Mouse (Mus musculus): Measurements from ENCODE around the gene Ebi3. TPM values are rescaled to one million over a fixed set of nuclear protein-coding genes. Genes with fewer than 3 reads are reported as not detected.
"Not testable (repeated sequence)": the region's sequence is repeated elsewhere in the genome, so short reads cannot be mapped to it uniquely, and the experiment has no call there.

The Ebi3 gene
- 5.4 and 6.8 TPM in 2 replicates for total RNA-seq (2015; ENCODE audit: low replicate concordance)
- total RNA-seq (2017; ENCODE audit: low replicate concordance): 4.0 and 16.4 TPM in 2 replicates

DNA sequence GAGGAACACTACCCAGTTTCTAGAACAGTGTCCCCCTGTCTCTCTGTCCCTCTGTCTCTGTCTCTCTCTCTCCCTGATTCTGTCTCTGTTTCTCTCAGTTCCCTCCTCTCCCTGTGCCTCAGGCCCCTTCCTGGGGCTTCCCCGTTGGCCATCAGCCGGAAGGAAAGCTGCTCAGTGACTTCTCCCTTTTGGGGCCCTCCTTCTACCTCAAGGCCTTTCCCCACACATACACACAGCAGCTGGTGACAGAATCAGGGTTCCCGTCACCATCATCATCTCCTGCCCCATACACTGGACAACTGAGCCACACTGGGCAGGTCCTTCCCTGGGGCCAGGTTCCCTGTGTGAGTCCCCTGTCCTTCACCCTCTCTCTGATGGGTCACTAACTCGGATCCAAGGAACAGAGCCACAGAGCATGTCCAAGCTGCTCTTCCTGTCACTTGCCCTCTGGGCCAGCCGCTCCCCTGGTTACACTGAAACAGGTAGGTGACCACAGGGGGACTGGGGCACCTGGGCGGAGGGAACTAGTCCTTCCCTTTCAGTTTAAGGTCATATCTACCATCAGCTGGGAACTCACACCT is at the start of gene Ebi3:
Gene Ebi3 (plus strand): TSS at position 194 of the 581 bp plus-strand sequence.
- no peak for ATAC-seq (replicated peaks; ENCODE audit: low FRiP score, poor library complexity, severe bottlenecking)

DNA sequence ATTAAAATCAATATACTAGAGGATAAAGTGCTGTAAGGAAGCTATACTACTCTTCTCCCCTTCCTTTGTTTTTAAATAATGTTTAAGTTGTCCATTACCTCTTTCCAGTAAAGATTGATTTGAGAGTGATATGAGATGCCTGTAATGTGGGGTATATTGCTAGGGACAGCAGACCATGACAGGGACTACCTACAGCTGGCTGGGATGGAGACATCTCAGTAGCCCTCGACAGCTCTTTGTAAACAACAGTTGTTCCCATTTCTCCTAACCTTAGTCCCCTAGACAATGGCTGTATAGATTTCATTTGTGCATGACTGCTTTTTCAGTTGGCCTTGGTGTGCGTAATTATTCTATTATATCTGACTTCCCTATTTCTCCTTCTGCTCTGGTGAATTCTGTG is 49.4 kb upstream of the Ebi3 start:
- no peak for ATAC-seq (replicated peaks; ENCODE audit: low FRiP score, poor library complexity, severe bottlenecking)

DNA sequence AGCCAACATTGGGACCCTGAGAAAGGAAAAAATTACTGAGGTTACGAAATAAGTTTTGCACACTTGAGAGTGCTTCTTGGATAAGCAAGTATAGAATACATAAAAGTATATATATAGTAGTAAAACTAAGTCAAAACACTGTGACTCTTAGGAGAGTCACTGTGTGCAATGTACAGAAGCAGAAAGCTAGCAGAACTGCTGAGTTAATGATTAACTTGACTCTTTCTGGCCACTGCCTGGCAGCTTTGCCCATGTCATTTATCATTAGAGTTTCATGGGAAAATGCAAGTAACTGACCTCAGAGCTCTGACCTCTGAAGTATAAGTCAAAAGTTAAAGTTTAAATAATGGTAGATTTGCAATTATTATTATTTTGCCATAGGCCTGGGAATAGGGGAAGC is 48.8 kb upstream of the Ebi3 start:
- no peak for ATAC-seq (replicated peaks; ENCODE audit: low FRiP score, poor library complexity, severe bottlenecking)

DNA sequence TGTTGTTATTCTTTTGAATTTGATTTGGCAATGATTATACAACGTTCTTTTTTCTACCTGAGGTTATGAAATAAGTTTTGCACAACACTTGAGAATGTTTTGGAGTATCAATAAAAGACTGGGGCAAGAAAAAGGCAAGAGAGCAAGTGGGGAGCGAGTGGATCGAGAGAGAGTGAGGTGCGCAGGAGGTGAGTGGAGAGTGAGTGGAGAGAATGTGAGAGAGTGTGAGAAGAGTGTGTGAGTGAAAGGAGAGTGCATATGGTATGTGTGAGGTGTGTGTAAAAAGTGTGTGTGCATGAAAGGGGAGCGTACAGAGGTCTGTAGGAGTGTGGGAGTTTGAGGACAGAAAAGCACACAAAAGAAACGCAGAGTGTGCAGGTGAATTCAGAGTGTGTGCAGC is 48.3 kb upstream of the Ebi3 start:
- no peak for ATAC-seq (replicated peaks; ENCODE audit: low FRiP score, poor library complexity, severe bottlenecking)

DNA sequence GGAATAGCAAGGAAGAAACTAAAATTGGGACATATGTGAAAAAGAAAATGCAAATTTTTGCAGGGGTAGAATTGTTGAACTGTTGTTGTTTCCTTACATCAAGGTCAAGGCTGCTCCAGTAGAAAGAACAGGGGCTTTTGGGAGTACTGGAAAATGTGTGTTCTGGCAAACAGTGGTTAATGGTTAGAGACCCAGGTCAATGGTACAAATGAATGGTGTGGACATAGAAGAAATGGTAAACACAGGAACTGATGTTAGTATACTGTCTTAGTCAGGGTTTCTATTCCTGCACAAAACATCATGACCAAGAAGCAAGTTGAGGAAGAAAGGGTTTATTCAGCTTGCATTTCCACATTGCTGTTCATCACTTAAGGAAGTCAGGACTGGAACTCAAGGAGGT is 45.8 kb upstream of the Ebi3 start:
- no peak for ATAC-seq (replicated peaks; ENCODE audit: low FRiP score, poor library complexity, severe bottlenecking)

DNA sequence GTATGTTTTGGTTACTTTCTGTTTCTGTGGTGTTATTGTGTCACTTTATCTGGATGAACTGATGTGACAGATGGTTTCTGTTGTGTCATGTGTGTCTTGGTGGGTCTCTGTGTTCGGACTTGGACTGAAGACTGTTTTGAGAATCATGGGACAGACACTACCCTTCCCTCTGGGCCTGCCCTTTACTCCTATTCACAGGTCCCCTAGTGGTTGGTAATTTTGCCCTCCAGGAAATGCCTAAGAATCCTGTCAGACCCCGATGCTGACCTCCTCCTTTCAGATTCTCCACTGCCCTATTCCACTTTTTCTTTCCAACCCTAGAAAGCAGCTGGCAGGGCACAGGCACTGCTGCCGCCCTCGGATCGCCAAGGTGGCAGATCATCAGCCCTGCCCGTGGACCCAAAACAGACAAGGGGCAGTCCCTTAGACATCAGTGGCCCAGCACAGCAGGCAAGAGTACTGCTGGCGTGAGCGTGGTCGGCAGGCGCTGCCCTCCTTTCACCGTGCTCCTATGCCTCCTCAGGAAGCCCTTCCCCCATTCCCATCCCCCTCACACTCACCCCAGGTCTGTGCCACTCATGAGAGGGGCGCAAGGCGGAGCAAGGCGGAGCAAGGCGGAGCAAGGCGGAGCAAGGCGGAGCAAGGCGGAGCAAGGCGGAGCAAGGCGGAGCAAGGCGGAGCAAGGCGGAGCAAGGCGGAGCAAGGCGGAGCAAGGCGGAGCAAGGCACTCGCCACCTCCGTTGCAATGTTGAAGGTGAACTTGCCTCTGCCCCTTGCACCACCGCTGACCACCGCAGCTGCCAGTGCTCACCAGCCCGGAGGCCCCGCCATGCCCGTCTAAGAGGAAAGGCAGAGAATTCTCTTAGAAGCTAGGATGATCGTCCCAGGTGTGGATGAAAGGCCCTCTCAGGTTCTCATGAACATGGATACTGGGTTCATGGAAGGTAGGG is 20.6 kb upstream of the Ebi3 start:
- peak; percentile 89 for ATAC-seq (replicated peaks; ENCODE audit: low FRiP score, poor library complexity, severe bottlenecking)

DNA sequence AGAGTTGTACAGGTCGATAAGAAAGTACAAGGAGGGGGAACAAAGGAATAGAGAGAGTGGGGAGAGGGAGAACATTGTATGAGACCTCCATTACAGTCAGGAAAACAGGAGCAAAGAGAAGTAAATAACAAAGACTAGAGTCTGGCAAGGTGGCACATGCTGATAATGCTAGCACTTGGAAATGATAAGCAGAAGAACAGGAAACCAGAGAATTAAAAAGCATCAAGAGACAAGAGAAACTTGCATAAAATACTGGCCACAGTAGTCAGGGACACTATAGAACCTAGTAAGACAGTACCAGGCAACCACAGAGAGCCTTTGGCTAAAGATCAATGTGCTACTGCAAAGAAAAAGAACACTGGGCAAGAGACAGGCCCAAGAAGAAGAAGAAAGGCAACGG is 19.8 kb upstream of the Ebi3 start:
- peak; percentile 35 for ATAC-seq (replicated peaks; ENCODE audit: low FRiP score, poor library complexity, severe bottlenecking)

DNA sequence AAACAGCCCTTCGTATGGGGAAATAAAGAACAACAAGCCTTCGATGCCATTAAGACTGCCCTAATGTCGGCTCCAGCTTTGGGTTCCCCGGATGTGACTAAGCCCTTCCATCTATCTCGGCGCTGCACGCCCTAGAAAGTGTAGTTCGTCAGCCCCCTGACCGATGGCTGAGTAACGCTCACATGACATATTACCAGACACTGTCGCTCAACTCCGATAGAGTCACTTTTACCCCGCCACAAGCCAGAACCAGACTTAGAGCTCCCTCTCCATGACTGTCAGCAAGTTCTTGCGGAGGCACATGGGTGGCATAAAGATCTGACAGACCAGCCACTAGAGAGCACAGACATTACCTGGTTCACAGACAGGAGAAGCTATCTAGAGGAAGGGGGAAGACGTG is 19.2 kb upstream of the Ebi3 start:
- no peak for ATAC-seq (replicated peaks; ENCODE audit: low FRiP score, poor library complexity, severe bottlenecking)

DNA sequence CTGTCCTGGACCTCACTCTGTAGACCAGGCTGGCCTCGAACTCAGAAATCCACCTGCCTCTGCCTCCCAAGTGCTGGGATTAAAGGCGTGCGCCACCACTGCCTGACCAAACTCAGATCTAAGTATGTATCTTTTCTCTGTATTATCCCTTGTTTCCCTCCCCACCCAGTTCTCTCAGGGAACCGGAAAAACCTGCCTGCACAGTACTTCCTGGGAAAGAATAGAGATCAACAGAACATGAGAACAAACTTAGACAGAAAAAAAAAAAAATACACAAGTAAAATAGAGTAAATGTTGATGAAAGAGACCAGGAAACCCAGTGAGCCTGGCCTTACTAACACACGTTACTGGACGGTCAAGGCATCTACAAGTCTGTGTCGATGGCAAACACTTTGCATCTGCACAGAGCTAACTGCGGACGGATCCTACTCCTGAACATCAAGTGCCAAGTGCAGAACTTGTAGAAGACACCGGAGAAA is 8.0 kb upstream of the Ebi3 start:
- ATAC-seq (replicated peaks; ENCODE audit: low FRiP score, poor library complexity, severe bottlenecking): not testable (repeated sequence)

DNA sequence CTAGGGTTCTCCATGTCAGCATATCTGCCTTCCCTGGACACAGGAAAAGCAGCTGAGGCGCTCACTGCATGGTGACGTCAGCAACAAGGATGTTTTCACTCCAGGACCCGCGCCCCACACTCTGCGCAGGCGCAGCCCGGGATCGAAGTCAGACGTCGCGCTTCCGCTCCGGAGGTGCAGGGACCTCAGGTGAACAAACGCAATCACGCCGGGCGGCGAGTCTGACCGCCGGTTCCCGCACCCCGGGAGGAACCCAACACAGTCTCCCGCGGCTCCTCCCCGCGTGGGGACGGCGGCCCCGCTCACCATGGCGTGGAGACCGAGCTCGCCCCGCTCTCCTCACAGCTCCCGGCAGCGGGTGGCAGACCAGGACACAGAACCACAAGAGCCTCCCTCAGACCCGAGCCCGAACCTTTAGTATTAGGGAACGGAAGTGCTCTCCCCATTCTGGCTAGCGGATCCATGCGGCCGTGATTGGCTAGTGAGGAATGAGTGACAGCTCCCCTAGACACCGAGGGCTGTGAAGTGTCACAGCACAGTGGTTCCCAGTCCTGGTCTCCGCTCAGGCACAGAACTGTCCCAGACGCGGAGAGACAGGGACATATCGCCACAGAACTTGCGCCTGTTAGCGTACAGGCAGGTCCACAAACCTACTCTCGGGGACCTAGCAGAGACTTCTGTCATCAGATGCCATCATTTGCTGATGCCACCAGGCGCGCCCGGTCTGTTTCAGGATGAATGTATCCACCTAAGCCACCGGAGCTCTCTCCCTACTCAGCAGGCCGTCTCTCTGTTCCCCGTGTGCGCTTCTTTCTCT is 7.4 kb upstream of the Ebi3 start:
- ATAC-seq (replicated peaks; ENCODE audit: low FRiP score, poor library complexity, severe bottlenecking): peak; percentile 93

DNA sequence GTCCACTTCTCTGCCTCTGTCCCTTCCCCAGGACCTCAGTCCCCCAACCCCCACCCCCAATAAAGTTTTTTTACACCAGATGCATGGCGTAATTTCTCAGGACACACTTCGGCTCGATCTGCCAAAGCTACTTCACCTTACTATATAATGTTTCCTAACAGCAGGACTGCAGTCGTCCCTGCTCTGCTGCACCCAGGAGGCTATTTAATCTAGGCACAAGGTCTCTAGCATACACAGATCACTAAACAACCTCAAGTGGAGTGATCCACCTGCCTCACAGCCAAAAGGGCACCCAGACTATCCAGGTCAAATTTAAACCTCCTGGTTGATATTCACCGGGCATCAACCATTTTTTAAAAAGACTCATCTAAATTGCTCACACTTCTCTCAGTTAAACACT is 6.7 kb upstream of the Ebi3 start:
- no peak for ATAC-seq (replicated peaks; ENCODE audit: low FRiP score, poor library complexity, severe bottlenecking)

DNA sequence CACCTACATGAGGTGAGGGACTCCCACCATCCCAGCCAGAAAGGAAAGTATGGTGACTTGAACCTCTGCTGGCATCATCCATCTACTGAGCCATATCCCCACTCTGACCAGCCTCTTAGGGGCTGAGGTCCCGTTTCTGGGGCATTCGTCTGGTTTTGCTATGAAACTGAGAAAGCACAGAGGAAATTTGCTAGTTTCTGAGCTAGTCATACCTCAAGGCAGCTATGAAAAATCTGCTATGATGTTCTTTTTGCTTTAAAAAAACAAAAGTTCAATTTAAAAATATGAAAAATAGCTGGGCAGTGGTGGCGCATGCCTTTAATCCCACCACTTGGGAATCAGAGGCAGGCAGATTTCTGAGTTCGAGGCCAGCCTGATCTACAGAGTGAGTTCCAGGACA is 3.8 kb upstream of the Ebi3 start:
- ATAC-seq (replicated peaks; ENCODE audit: low FRiP score, poor library complexity, severe bottlenecking): no peak

DNA sequence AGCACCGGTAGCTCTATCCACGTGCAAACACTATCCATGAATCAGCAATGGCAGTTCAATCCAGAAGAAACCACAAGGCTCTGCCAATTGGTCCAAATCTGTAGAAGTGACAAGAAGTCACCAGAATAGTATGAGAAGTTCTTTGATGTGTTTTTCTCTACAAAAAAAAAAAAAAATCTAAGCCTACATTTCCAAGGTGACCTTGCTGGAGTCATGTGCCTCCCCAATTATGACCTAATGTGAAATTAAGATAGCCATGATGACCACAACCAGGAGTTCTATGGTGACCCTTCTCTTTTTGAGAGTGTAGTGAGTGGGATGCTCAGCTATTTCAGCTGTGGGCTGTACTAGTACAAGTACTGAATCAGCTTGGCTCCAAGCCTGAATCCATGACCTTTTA is 3.0 kb upstream of the Ebi3 start, which contains the start of gene Zfp119b:
Gene Zfp119b (minus strand): TSS at position 101 of the 400 bp plus-strand sequence.
- ATAC-seq (replicated peaks; ENCODE audit: low FRiP score, poor library complexity, severe bottlenecking): no peak

DNA sequence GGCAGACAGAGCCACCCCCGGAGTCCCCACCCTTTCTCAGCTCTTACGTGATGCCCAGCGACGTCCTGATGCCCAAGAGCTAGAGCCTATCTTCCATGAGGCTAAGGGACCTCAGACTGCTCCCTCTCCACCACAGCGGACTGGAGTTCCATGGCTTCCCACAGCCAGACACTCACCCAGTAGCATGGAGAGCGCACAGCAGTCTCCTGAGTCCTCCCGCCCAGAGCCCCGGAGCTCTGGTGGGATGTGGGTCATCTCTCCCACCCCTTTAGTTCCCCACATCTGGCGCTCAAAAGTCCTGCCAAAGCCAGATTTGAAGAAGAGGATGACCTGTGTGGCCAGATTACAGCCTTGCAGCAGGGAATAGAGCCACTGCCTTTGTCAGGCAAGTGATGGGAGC is 1.8 kb upstream of the Ebi3 start:
- no peak for ATAC-seq (replicated peaks; ENCODE audit: low FRiP score, poor library complexity, severe bottlenecking)

DNA sequence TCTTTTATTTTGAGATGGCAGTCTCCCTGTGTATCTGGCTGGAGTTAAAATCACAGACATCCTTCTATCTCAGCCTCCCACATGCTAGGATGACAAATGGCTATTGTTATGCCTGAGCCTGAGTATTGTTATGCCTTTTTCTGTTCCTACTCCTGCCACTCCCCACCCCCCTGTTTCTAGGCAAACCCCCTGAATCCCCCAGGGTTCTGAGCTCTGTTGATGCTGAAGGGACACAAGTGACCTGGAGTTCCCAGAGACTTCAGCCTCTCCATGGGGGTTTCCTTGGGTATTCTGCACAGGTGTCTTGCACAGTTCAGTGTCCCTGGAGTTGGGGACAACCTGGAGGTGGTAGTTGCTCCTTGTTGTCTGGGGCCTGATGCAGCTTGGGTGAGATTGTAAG is 399 bp upstream of the Ebi3 start:
- no peak for ATAC-seq (replicated peaks; ENCODE audit: low FRiP score, poor library complexity, severe bottlenecking)

DNA sequence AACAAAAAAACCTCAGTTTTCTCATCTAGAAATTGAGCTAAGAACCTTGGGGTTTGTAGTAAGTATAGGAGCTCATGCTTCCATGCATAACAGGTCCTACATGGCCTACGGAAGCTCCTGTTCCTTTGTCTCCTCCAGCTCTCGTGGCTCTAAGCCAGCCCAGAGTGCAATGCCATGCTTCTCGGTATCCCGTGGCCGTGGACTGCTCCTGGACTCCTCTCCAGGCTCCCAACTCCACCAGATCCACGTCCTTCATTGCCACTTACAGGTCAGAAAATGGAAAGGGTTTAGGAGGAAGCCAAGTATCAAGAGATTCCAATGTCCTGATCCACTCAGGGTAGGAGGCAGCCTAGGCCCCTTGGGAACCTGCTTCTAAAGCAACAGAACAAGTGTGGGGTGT is 1.3 kb downstream of the Ebi3 start:
- no peak for ATAC-seq (replicated peaks; ENCODE audit: low FRiP score, poor library complexity, severe bottlenecking)

DNA sequence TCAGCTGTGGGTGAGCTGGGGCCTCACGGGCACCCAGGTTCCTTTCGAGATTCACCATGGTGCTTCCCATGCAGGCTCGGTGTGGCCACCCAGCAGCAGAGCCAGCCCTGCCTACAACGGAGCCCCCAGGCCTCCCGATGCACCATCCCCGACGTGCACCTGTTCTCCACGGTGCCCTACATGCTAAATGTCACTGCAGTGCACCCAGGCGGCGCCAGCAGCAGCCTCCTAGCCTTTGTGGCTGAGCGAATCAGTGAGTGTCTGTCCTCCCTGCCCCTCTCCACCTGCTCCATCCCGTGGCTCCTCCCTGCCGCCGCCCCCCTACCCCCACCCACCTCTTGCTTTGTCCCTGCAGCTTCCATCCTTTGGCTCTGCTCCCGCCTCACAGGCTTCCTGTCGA is 1.8 kb downstream of the Ebi3 start:
- no peak for ATAC-seq (replicated peaks; ENCODE audit: low FRiP score, poor library complexity, severe bottlenecking)

DNA sequence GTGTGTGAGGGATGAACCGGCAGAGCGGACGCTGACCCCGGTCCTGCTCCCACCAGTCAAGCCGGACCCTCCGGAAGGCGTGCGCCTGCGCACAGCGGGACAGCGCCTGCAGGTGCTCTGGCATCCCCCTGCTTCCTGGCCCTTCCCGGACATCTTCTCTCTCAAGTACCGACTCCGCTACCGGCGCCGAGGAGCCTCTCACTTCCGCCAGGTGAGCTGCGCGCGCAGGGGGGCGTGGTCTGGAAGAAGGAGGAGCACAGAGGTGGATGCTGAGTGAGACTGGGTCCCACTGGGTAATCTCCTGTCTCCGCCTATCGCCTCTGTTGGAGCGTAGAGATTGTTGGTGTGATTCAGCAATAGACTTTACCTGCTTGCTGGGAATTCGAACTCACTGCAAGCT is 3.7 kb downstream of the Ebi3 start:
- ATAC-seq (replicated peaks; ENCODE audit: low FRiP score, poor library complexity, severe bottlenecking): no peak

DNA sequence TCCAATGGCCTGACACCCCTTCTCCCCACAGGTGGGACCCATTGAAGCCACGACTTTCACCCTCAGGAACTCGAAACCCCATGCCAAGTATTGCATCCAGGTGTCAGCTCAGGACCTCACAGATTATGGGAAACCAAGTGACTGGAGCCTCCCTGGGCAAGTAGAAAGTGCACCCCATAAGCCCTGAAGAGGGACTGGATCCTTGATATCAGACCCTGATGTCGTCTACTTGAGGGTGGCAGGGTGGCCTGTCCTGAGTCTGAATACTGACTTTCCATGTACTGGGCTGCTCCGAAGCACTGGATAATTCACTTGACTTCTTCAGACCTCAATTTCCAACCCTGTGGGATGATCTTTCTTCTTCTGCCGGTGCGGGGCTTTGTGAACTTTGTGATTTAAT is 4.2 kb downstream of the Ebi3 start:
- ATAC-seq (replicated peaks; ENCODE audit: low FRiP score, poor library complexity, severe bottlenecking): no peak

DNA sequence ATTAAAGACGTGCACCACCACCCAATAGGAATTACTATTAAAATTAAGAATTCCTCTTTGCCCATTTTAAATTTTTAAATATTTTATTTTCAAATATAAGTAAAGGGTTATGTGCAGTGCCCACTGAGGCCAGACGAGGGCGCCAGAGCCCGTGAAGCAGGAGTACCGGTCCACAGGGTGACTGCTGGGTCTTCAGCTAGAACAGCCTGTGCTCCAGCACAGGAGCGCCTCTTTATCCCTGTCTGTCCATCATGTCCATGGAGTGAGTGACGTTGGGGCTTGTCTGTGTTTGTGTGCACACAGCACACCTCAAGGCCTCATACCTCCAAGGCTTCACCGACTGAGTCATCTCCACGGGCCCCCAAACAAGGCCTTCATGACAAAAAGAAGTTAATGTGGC is 4.7 kb downstream of the Ebi3 start:
- ATAC-seq (replicated peaks; ENCODE audit: low FRiP score, poor library complexity, severe bottlenecking): 0 out of 2 replicates have a peak, but pooled peaks have one; percentile 38
